Mouse (Mus musculus): Measurements from ENCODE around the gene Xylb. TPM values are rescaled to one million over a fixed set of nuclear protein-coding genes. Genes with fewer than 3 reads are reported as not detected.
A peak's percentile ranks its signal among the peaks of the same experiment; 100 is the strongest.

Gene Xylb
- polyA plus RNA-seq (2015; fragmentation: Nextera tagmentation; extraction: Ambion mirVana), result 2.7 TPM in 2 replicates

- H3K4me1 ChIP-seq, result peaks cover 7% of the 10 kb centered on the region; the same call in 1 of the 2 replicates
- H3K4me3 ChIP-seq, result peak within 1 kb of the TSS; percentile 74
- H3K9ac ChIP-seq, result peak within 1 kb of the TSS; percentile 65
- 2% methylated on average over 63 of the region's 65 CpGs for WGBS
- H3K36me3 ChIP-seq (replicated peaks), result no peaks in the 10 kb centered on the region
- no peak within 1 kb of the TSS for H3K27ac ChIP-seq
- peak within 1 kb of the TSS; percentile 91 for H3K4me2 ChIP-seq
- no peaks in the 10 kb centered on the region for H3K9me3 ChIP-seq
- peak; percentile 88 for ATAC-seq (replicated peaks)
- no peaks in the 10 kb centered on the region for H3K27me3 ChIP-seq (replicated peaks)
Measured at GRCm38 (mm10) chr9:119357331-119358057, at the start of gene Xylb. Gene Xylb (plus strand): TSS chr9:119357381.

GRCm38 (mm10) chr9:119309067-119309466 lies 48.1 kb upstream of the Xylb start:
- no peak overlapping the region for H3K27ac ChIP-seq
- H3K4me2 ChIP-seq, result no peak overlapping the region
- ATAC-seq (replicated peaks), result no peak
- H3K9me3 ChIP-seq, result no peaks in the 10 kb centered on the region
- no peak overlapping the region for H3K9ac ChIP-seq
- no peaks in the 10 kb centered on the region for H3K4me1 ChIP-seq
- H3K4me3 ChIP-seq, result no peak overlapping the region
- H3K36me3 ChIP-seq (replicated peaks), result no peaks in the 10 kb centered on the region
- WGBS, result 81% methylated on average over 1 of the region's 1 CpGs
- no peaks in the 10 kb centered on the region for H3K27me3 ChIP-seq (replicated peaks)

GRCm38 (mm10) chr9:119313096-119313495 lies 44.1 kb upstream of the Xylb start:
- no peak overlapping the region for H3K4me3 ChIP-seq
- no peak for ATAC-seq (replicated peaks)
- no peak overlapping the region for H3K9ac ChIP-seq
- 92% methylated on average over 10 of the region's 10 CpGs for WGBS
- H3K27ac ChIP-seq, result no peak overlapping the region
- H3K36me3 ChIP-seq (replicated peaks), result no peaks in the 10 kb centered on the region
- no peaks in the 10 kb centered on the region for H3K27me3 ChIP-seq (replicated peaks)
- no peaks in the 10 kb centered on the region for H3K4me1 ChIP-seq
- no peak overlapping the region for H3K4me2 ChIP-seq
- H3K9me3 ChIP-seq, result no peaks in the 10 kb centered on the region

GRCm38 (mm10) chr9:119318891-119319290 lies 38.3 kb upstream of the Xylb start:
- Histone ChIP-seq H3K36me3 (replicated peaks) (no peaks in the 10 kb centered on the region), H3K4me2 (no peak overlapping the region), H3K9me3 (no peaks in the 10 kb centered on the region), H3K4me3 (no peak overlapping the region), H3K9ac (no peak overlapping the region), H3K27ac (no peak overlapping the region), H3K27me3 (replicated peaks) (no peaks in the 10 kb centered on the region), H3K4me1 (peaks cover 22% of the 10 kb centered on the region)
- no peak for ATAC-seq (replicated peaks)
- WGBS, result 93% methylated on average over 1 of the region's 1 CpGs

GRCm38 (mm10) chr9:119320446-119320845 lies 36.7 kb upstream of the Xylb start:
- Histone ChIP-seq H3K27me3 (replicated peaks) (no peaks in the 10 kb centered on the region), H3K36me3 (replicated peaks) (no peaks in the 10 kb centered on the region), H3K27ac (no peak overlapping the region), H3K4me2 (peak overlapping the region; percentile 68), H3K9me3 (no peaks in the 10 kb centered on the region), H3K4me3 (peak overlapping the region; percentile 95; the same call in 1 of the 2 replicates), H3K9ac (no peak overlapping the region), H3K4me1 (peaks cover 24% of the 10 kb centered on the region)
- no peak for ATAC-seq (replicated peaks)
- 88% methylated on average over 7 of the region's 7 CpGs for WGBS

GRCm38 (mm10) chr9:119320946-119321345 lies 36.2 kb upstream of the Xylb start:
- H3K4me3 ChIP-seq, result peak overlapping the region; percentile 95
- H3K36me3 ChIP-seq (replicated peaks), result no peaks in the 10 kb centered on the region
- no peak for ATAC-seq (replicated peaks)
- H3K9ac ChIP-seq, result peak overlapping the region; percentile 72; the same call in 1 of the 2 replicates
- no peak overlapping the region for H3K27ac ChIP-seq
- H3K9me3 ChIP-seq, result no peaks in the 10 kb centered on the region
- no peaks in the 10 kb centered on the region for H3K27me3 ChIP-seq (replicated peaks)
- peak overlapping the region; percentile 68 for H3K4me2 ChIP-seq
- H3K4me1 ChIP-seq, result peaks cover 24% of the 10 kb centered on the region
- WGBS, result 7% methylated on average over 7 of the region's 7 CpGs

- Histone ChIP-seq H3K4me1 (peaks cover 24% of the 10 kb centered on the region), H3K9me3 (no peaks in the 10 kb centered on the region), H3K4me3 (peak overlapping the region; percentile 95), H3K27ac (peak overlapping the region; percentile 92), H3K4me2 (peak overlapping the region; percentile 68), H3K36me3 (replicated peaks) (no peaks in the 10 kb centered on the region), H3K27me3 (replicated peaks) (no peaks in the 10 kb centered on the region), H3K9ac (peak overlapping the region; percentile 72)
- WGBS, result under 1% methylated on average over 55 of the region's 59 CpGs
- peak; percentile 54 for ATAC-seq (replicated peaks)
Measured at GRCm38 (mm10) chr9:119321392-119322229, 35.6 kb upstream of the Xylb start.

- no peaks in the 10 kb centered on the region for H3K27me3 ChIP-seq (replicated peaks)
- H3K9ac ChIP-seq, result peak within 1 kb of the TSS; percentile 72
- H3K9me3 ChIP-seq, result no peaks in the 10 kb centered on the region
- peak within 1 kb of the TSS; percentile 68 for H3K4me2 ChIP-seq
- peak within 1 kb of the TSS; percentile 95 for H3K4me3 ChIP-seq
- WGBS, result under 1% methylated on average over 76 of the region's 76 CpGs
- H3K27ac ChIP-seq, result peak within 1 kb of the TSS; percentile 92
- peak; percentile 97 for ATAC-seq (replicated peaks)
- H3K4me1 ChIP-seq, result peaks cover 24% of the 10 kb centered on the region
- H3K36me3 ChIP-seq (replicated peaks), result no peaks in the 10 kb centered on the region
Measured at GRCm38 (mm10) chr9:119322289-119323259, 34.6 kb upstream of the Xylb start, which contains the start of gene Oxsr1. Gene Oxsr1 (minus strand): TSS chr9:119322427.

GRCm38 (mm10) chr9:119323260-119323645 lies 33.9 kb upstream of the Xylb start:
- Histone ChIP-seq H3K9me3 (no peaks in the 10 kb centered on the region), H3K4me1 (peaks cover 24% of the 10 kb centered on the region), H3K4me3 (peak overlapping the region; percentile 95), H3K36me3 (replicated peaks) (no peaks in the 10 kb centered on the region), H3K27me3 (replicated peaks) (no peaks in the 10 kb centered on the region), H3K27ac (peak overlapping the region; percentile 92), H3K9ac (peak overlapping the region; percentile 62), H3K4me2 (peak overlapping the region; percentile 68)
- 4% methylated on average over 9 of the region's 9 CpGs for WGBS
- peak; percentile 25 for ATAC-seq (replicated peaks)

- no peak overlapping the region for H3K27ac ChIP-seq
- H3K4me1 ChIP-seq, result peaks cover 24% of the 10 kb centered on the region
- H3K36me3 ChIP-seq (replicated peaks), result no peaks in the 10 kb centered on the region
- H3K4me2 ChIP-seq, result no peak overlapping the region
- no peak overlapping the region for H3K9ac ChIP-seq
- H3K9me3 ChIP-seq, result no peaks in the 10 kb centered on the region
- no peak for ATAC-seq (replicated peaks)
- no peak overlapping the region for H3K4me3 ChIP-seq
- H3K27me3 ChIP-seq (replicated peaks), result no peaks in the 10 kb centered on the region
- WGBS, result 74% methylated on average over 1 of the region's 1 CpGs
Measured at GRCm38 (mm10) chr9:119324130-119324529, 33.1 kb upstream of the Xylb start.

- Histone ChIP-seq H3K36me3 (replicated peaks) (no peaks in the 10 kb centered on the region), H3K9ac (no peak overlapping the region), H3K9me3 (no peaks in the 10 kb centered on the region), H3K4me3 (no peak overlapping the region), H3K4me1 (peaks cover 5% of the 10 kb centered on the region; the same call in 1 of the 2 replicates), H3K27me3 (replicated peaks) (no peaks in the 10 kb centered on the region), H3K27ac (no peak overlapping the region), H3K4me2 (no peak overlapping the region)
- no peak for ATAC-seq (replicated peaks)
- 84% methylated on average over 3 of the region's 3 CpGs for WGBS
Measured at GRCm38 (mm10) chr9:119328488-119328887, 28.7 kb upstream of the Xylb start.

Data from midbrain, embryonic 15.5 days (tissue).